Mouse (Mus musculus): ENCODE measurements around the gene Gm973. TPM values are rescaled to one million over a fixed set of nuclear protein-coding genes. Genes with fewer than 3 reads are reported as not detected.
A peak's percentile ranks its signal among the peaks of the same experiment; 100 is the strongest.

Gene Gm973
- polyA plus RNA-seq, 1 experiment from 2014 or later, result 0.42 TPM

DNA sequence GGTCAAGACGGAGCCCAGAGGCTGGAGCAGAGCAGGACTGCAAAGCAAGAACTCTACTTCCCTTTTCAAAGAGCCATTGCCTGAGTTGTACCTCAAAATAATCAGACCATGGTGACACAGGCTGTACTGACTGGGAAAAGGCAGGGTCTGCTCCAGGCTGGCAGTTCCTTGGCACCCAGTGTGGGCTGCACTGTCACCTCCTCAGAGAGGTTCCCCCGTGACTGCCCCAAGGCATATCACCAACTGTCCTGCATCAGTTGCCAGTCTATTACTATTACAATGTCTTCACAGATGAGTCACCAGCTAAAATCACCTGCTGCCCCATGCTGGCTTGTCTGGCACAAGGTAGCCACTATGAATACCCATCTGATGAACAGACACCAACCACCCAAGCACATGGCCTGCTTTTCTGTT, 77.6 kb downstream of the Gm973 start:
- ATAC-seq (replicated peaks; ENCODE audit: low FRiP score, low TSS enrichment, low read depth) (no peak), DNase-seq (ENCODE audit: low spot score) (no peak)
- H3K36me3 ChIP-seq (ENCODE audit: control insufficient read depth, insufficient read depth, low read length), result no peaks in the 10 kb centered on the region
- H3K4me1 ChIP-seq (replicated peaks; ENCODE audit: control insufficient read depth, insufficient read depth, low read length), result peaks cover 9% of the 10 kb centered on the region; the same call in 1 of the 2 replicates
- WGBS, result 76% methylated on average over 2 of the region's 2 CpGs
- H3K27ac ChIP-seq (ENCODE audit: low read depth), result no peak overlapping the region
- H3K9me3 ChIP-seq (ENCODE audit: control insufficient read depth, low read length), result no peaks in the 10 kb centered on the region
- H3K4me3 ChIP-seq (ENCODE audit: low read depth, low read length), result no peak overlapping the region
- no peak overlapping the region for H3K9ac ChIP-seq (ENCODE audit: low read length)
- H3K27me3 ChIP-seq (replicated peaks; ENCODE audit: control insufficient read depth, insufficient read depth, low read length), result peaks cover 19% of the 10 kb centered on the region
- H3K4me2 ChIP-seq (ENCODE audit: low read length), result no peak overlapping the region

- ATAC-seq (replicated peaks; ENCODE audit: low FRiP score, low TSS enrichment, low read depth) (no peak), DNase-seq (ENCODE audit: low spot score) (no peak)
- Histone ChIP-seq H3K27ac (ENCODE audit: low read depth) (no peak overlapping the region), H3K4me3 (ENCODE audit: low read depth, low read length) (no peak overlapping the region), H3K4me1 (replicated peaks; ENCODE audit: control insufficient read depth, insufficient read depth, low read length) (peaks cover 9% of the 10 kb centered on the region; the same call in 1 of the 2 replicates), H3K36me3 (ENCODE audit: control insufficient read depth, insufficient read depth, low read length) (no peaks in the 10 kb centered on the region), H3K9ac (ENCODE audit: low read length) (no peak overlapping the region), H3K27me3 (replicated peaks; ENCODE audit: control insufficient read depth, insufficient read depth, low read length) (peaks cover 19% of the 10 kb centered on the region), H3K4me2 (ENCODE audit: low read length) (no peak overlapping the region), H3K9me3 (ENCODE audit: control insufficient read depth, low read length) (no peaks in the 10 kb centered on the region)
- 67% methylated on average over 11 of the region's 11 CpGs for WGBS
Measured at GRCm38 (mm10) chr1:59594586-59595266, 78.7 kb downstream of the Gm973 start.

DNA sequence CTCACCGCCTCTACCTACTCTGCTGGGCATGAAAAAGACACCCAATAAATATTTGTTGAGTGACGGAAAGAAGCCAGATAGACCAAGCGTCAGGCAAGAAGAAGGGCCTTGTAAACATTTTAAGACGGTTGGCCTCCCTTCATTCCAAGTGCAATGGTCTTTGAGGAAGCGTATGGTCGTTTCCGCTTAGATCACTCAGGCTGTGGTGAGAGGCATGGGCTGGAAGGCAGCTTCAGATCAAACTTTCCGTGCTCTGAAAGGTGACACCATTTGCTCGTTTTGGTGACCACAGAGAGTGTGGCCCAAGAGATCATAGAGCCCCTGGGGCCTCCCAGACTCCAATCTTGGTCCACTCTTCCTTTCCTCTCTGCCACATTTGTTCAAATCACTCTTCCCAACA, 79.5 kb downstream of the Gm973 start:
- H3K27ac ChIP-seq (ENCODE audit: low read depth), result no peak overlapping the region
- 66% methylated on average over 9 of the region's 9 CpGs for WGBS

GRCm38 (mm10) chr1:59602531-59603416, 86.7 kb downstream of the Gm973 start:
- DNase-seq (ENCODE audit: low spot score), result no peak
- H3K36me3 ChIP-seq (ENCODE audit: control insufficient read depth, insufficient read depth, low read length), result no peaks in the 10 kb centered on the region

More for the DNA sequence above, 79.5 kb downstream of the Gm973 start:
- Histone ChIP-seq H3K36me3 (ENCODE audit: control insufficient read depth, insufficient read depth, low read length) (no peaks in the 10 kb centered on the region), H3K9ac (ENCODE audit: low read length) (no peak overlapping the region), H3K9me3 (ENCODE audit: control insufficient read depth, low read length) (no peaks in the 10 kb centered on the region), H3K4me3 (ENCODE audit: low read depth, low read length) (no peak overlapping the region), H3K27me3 (replicated peaks; ENCODE audit: control insufficient read depth, insufficient read depth, low read length) (peaks cover 19% of the 10 kb centered on the region), H3K4me2 (ENCODE audit: low read length) (no peak overlapping the region), H3K4me1 (replicated peaks; ENCODE audit: control insufficient read depth, insufficient read depth, low read length) (peaks cover 9% of the 10 kb centered on the region; the same call in 1 of the 2 replicates)
- ATAC-seq (replicated peaks; ENCODE audit: low FRiP score, low TSS enrichment, low read depth), result no peak
- no peak for DNase-seq (ENCODE audit: low spot score)

DNA sequence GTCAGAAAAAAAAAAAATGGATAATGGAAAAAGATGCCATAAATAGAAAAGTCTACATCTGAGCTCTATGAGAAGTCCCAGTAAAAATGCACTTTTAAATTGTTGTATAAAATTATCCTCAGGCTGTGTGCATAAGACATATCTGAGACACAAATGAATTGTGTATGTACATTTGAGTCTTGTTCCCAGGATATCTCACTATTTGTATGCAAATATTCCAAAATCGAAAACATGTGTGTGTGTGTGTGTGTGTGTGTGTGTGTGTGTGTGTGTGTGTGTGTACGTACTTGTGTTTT, 87.3 kb downstream of the Gm973 start:
- DNase-seq (ENCODE audit: low spot score), result no peak
- ATAC-seq (replicated peaks; ENCODE audit: low FRiP score, low TSS enrichment, low read depth), result no peak
- Histone ChIP-seq H3K4me2 (ENCODE audit: low read length) (no peak overlapping the region), H3K27ac (ENCODE audit: low read depth) (no peak overlapping the region), H3K27me3 (replicated peaks; ENCODE audit: control insufficient read depth, insufficient read depth, low read length) (no peaks in the 10 kb centered on the region), H3K4me3 (ENCODE audit: low read depth, low read length) (no peak overlapping the region), H3K36me3 (ENCODE audit: control insufficient read depth, insufficient read depth, low read length) (no peaks in the 10 kb centered on the region), H3K4me1 (replicated peaks; ENCODE audit: control insufficient read depth, insufficient read depth, low read length) (no peaks in the 10 kb centered on the region), H3K9ac (ENCODE audit: low read length) (no peak overlapping the region), H3K9me3 (ENCODE audit: control insufficient read depth, low read length) (no peaks in the 10 kb centered on the region)
- WGBS, result 96% methylated on average over 2 of the region's 2 CpGs

More at GRCm38 (mm10) chr1:59602531-59603416, 86.7 kb downstream of the Gm973 start:
- Histone ChIP-seq H3K9ac (ENCODE audit: low read length) (no peak overlapping the region), H3K4me3 (ENCODE audit: low read depth, low read length) (no peak overlapping the region), H3K27me3 (replicated peaks; ENCODE audit: control insufficient read depth, insufficient read depth, low read length) (no peaks in the 10 kb centered on the region), H3K4me1 (replicated peaks; ENCODE audit: control insufficient read depth, insufficient read depth, low read length) (no peaks in the 10 kb centered on the region), H3K27ac (ENCODE audit: low read depth) (no peak overlapping the region), H3K9me3 (ENCODE audit: control insufficient read depth, low read length) (no peaks in the 10 kb centered on the region), H3K4me2 (ENCODE audit: low read length) (no peak overlapping the region)
- no peak for ATAC-seq (replicated peaks; ENCODE audit: low FRiP score, low TSS enrichment, low read depth)
- WGBS, result 40% methylated on average over 11 of the region's 11 CpGs

DNA sequence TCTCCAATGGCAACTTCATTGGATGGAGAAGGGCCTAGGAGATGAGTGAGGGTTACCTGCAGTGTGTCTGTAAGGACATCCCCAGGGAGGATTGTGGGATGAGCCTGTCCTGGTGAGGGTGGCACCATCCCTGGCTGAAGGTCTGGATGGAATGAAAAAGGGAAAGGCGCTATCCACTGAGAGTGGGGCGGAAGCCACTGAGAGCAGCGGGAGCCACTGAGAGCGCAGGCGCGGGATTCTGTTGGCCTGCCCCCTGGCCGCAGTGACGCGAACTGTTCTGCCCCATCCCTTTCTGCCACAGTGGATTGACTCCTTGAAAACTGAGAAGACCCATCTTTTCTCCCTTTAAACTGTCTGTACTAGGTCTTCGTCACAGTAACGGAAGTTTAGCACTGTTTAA, 87.8 kb downstream of the Gm973 start:
- no peak; the same call in 1 of the 2 replicates for ATAC-seq (replicated peaks; ENCODE audit: low FRiP score, low TSS enrichment, low read depth)
- 25% methylated on average over 11 of the region's 11 CpGs for WGBS

DNA sequence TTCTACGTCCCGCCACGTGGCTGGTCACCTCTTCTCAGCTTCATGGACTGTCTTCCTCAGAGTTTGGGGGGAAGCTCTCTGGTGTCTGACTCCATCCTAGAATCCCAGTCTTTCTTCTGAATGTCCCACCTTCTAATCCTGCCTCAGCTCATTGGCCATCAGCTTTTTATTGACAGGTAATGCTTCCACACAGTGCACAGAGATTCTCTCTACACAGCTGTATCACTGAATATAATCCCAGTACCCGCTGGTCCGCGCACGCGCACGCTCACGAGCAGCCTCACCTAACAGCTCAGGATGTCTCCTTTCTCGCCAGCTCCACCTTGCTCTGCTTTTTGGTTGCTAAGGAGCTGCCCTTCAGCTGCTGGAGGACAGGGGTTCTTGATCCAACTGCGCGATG, 90.4 kb downstream of the Gm973 start:
- H3K4me2 ChIP-seq (ENCODE audit: low read length), result no peak overlapping the region
- no peaks in the 10 kb centered on the region for H3K36me3 ChIP-seq (ENCODE audit: control insufficient read depth, insufficient read depth, low read length)
- H3K27ac ChIP-seq (ENCODE audit: low read depth), result no peak overlapping the region
- WGBS, result 86% methylated on average over 13 of the region's 13 CpGs
- ATAC-seq (replicated peaks; ENCODE audit: low FRiP score, low TSS enrichment, low read depth) (no peak), DNase-seq (ENCODE audit: low spot score) (no peak)
- no peaks in the 10 kb centered on the region for H3K4me1 ChIP-seq (replicated peaks; ENCODE audit: control insufficient read depth, insufficient read depth, low read length)
- H3K27me3 ChIP-seq (replicated peaks; ENCODE audit: control insufficient read depth, insufficient read depth, low read length), result no peaks in the 10 kb centered on the region
- no peaks in the 10 kb centered on the region for H3K9me3 ChIP-seq (ENCODE audit: control insufficient read depth, low read length)
- H3K9ac ChIP-seq (ENCODE audit: low read length), result no peak overlapping the region
- no peak overlapping the region for H3K4me3 ChIP-seq (ENCODE audit: low read depth, low read length)

More for the DNA sequence above, 87.8 kb downstream of the Gm973 start:
- H3K4me3 ChIP-seq (ENCODE audit: low read depth, low read length), result no peak overlapping the region
- peak overlapping the region; percentile 2; the same call in 1 of the 2 replicates for H3K4me2 ChIP-seq (ENCODE audit: low read length)
- H3K27ac ChIP-seq (ENCODE audit: low read depth), result no peak overlapping the region
- H3K9me3 ChIP-seq (ENCODE audit: control insufficient read depth, low read length), result no peaks in the 10 kb centered on the region
- H3K36me3 ChIP-seq (ENCODE audit: control insufficient read depth, insufficient read depth, low read length), result no peaks in the 10 kb centered on the region
- no peaks in the 10 kb centered on the region for H3K27me3 ChIP-seq (replicated peaks; ENCODE audit: control insufficient read depth, insufficient read depth, low read length)
- no peak for DNase-seq (ENCODE audit: low spot score)
- H3K4me1 ChIP-seq (replicated peaks; ENCODE audit: control insufficient read depth, insufficient read depth, low read length), result no peaks in the 10 kb centered on the region
- H3K9ac ChIP-seq (ENCODE audit: low read length), result no peak overlapping the region

DNA sequence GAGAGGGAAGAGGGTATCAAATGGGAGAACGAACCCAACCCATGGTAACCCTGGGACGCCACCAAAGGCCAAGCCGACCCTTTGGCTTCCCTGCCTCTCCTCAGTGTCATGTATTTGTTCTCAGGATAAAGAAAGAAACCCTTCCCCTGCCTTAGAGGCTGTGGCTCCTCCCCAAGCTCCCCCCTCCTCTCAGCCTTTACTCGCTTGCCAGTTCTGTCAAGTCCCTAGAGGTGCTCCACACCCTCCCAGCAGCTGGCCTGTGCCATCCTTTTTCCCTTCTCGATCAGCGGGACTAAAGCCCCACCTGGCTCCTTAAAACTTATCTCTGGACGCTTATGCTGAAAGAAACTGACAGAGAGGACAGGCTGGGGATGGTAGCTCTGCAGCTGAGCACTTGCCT, 91.0 kb downstream of the Gm973 start:
- Histone ChIP-seq H3K9ac (ENCODE audit: low read length) (no peak overlapping the region), H3K27me3 (replicated peaks; ENCODE audit: control insufficient read depth, insufficient read depth, low read length) (no peaks in the 10 kb centered on the region), H3K27ac (ENCODE audit: low read depth) (no peak overlapping the region), H3K36me3 (ENCODE audit: control insufficient read depth, insufficient read depth, low read length) (no peaks in the 10 kb centered on the region), H3K4me1 (replicated peaks; ENCODE audit: control insufficient read depth, insufficient read depth, low read length) (no peaks in the 10 kb centered on the region), H3K4me3 (ENCODE audit: low read depth, low read length) (no peak overlapping the region), H3K4me2 (ENCODE audit: low read length) (no peak overlapping the region), H3K9me3 (ENCODE audit: control insufficient read depth, low read length) (no peaks in the 10 kb centered on the region)
- no peak for ATAC-seq (replicated peaks; ENCODE audit: low FRiP score, low TSS enrichment, low read depth)
- no peak for DNase-seq (ENCODE audit: low spot score)
- 60% methylated on average over 7 of the region's 7 CpGs for WGBS

Measured in intestine, embryonic 14.5 days (tissue).